Mouse (Mus musculus): ENCODE measurements at regions not wholly inside any gene's neighbourhood (a gene's known extent, or its start where the extent isn't known, plus 50 kb on each side); places are given as distances from the start of the nearest gene placed in this dataset.

DNA sequence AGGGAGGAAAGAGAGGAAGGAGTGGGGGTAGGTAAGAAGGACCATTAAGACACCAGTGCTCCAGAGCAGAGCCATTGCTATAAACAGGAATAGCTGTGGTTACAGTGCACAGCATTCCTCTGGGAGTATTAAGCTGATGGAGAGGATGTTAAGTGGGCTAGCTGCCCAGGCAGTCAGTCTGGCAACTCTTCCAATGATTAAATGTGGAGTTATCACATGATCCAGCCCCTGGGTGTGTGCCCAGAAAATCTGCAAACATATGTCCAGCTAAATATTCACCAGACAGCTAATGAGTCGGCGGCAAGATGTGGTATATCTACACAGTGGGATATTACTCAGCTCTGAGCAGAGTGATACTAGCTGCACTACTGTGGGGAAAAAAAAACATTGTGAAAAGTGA lies 229.7 kb downstream of the Ankrd50 start:
- Histone ChIP-seq H3K27ac (replicated peaks) (no peak overlapping the region), H3K27me3 (no peaks in the 10 kb centered on the region), H3K9ac (no peak overlapping the region), H3K36me3 (no peaks in the 10 kb centered on the region), H3K4me1 (peaks cover 11% of the 10 kb centered on the region; the same call in 1 of the 2 replicates), H3K4me2 (replicated peaks) (no peak overlapping the region), H3K4me3 (replicated peaks) (no peak overlapping the region), H3K9me3 (replicated peaks) (no peaks in the 10 kb centered on the region)
- whole genome bisulfite sequencing = 49% methylated on average over 2 of the region's 2 CpGs
- no peak; the same call in 1 of the 2 replicates for ATAC-seq (ENCODE audit: insufficient number of reproducible peaks, low FRiP score, low TSS enrichment, low read depth)

DNA sequence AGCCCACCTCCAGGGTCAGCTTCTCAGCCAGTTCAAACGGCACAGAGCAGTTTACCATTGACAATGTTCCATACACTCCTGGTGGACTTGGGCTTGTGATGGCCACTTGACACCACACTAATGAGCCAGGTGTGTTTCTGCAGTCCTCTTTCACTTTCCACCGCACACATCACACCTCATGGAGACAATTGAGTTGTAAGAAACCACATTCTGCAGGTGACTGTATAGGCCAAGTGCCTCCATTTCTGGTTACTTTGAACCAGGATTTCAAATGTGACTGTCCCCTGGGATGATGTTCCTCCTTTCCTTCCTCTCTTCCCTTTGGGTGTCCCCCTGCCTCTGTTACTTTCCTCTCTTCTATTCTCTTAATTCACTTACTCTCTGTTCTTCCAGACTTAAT lies 233.1 kb downstream of the Ankrd50 start:
- no peaks in the 10 kb centered on the region for H3K36me3 ChIP-seq
- no peak for ATAC-seq (ENCODE audit: insufficient number of reproducible peaks, low FRiP score, low TSS enrichment, low read depth)
- H3K4me1 ChIP-seq = no peaks in the 10 kb centered on the region
- no peak overlapping the region for H3K4me2 ChIP-seq (replicated peaks)
- H3K9me3 ChIP-seq (replicated peaks) = no peaks in the 10 kb centered on the region
- no peak overlapping the region for H3K9ac ChIP-seq
- no peak overlapping the region for H3K4me3 ChIP-seq (replicated peaks)
- no peaks in the 10 kb centered on the region for H3K27me3 ChIP-seq
- H3K27ac ChIP-seq (replicated peaks) = no peak overlapping the region
- 76% methylated on average over 2 of the region's 2 CpGs for WGBS

DNA sequence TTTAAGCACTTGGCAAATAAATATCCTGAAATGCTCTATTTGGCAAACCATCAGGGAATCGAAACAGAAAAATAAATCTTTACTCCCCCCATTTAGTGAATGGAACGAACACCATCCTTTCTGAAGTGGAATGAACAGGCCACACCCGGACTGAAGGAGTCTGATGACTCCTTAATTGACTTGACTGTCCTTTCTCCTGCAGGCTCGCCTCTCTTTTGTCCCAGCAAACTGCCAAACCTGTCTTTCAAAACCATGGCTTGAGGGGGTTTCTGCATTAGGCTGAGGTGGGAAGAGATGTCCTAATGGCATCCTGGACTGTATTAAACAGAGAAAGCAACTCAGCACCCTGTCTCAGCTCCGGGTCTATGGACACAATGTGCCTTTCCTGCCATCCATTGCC lies 234.1 kb downstream of the Ankrd50 start:
- Histone ChIP-seq H3K36me3 (no peaks in the 10 kb centered on the region), H3K9ac (no peak overlapping the region), H3K9me3 (replicated peaks) (no peaks in the 10 kb centered on the region), H3K27me3 (no peaks in the 10 kb centered on the region), H3K27ac (replicated peaks) (no peak overlapping the region), H3K4me2 (replicated peaks) (no peak overlapping the region), H3K4me1 (no peaks in the 10 kb centered on the region), H3K4me3 (replicated peaks) (no peak overlapping the region)
- no peak for ATAC-seq (ENCODE audit: insufficient number of reproducible peaks, low FRiP score, low TSS enrichment, low read depth)
- 62% methylated on average over 5 of the region's 5 CpGs for WGBS

DNA sequence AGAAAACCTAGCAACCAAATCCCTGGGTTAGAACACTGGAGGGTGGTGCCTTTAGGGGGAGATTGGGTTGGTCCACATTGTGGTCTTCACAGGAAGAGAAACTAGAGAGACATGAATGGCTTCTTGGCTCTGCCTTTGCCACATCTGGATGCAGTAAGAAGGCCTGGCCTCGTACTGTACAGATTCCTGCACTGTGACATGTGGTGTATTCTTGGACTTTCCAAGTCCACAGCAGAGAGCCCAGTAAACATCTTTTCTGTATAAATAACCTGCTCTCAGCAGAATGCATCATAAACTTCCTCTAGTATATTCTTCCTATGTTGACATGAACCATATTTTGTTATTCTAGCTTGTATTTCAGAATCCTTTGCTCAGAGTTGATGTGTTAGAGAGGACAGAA lies 235.7 kb downstream of the Ankrd50 start:
- H3K27me3 ChIP-seq = no peaks in the 10 kb centered on the region
- no peak overlapping the region for H3K9ac ChIP-seq
- no peaks in the 10 kb centered on the region for H3K9me3 ChIP-seq (replicated peaks)
- no peak overlapping the region for H3K4me2 ChIP-seq (replicated peaks)
- no peak for ATAC-seq (ENCODE audit: insufficient number of reproducible peaks, low FRiP score, low TSS enrichment, low read depth)
- H3K4me3 ChIP-seq (replicated peaks) = no peak overlapping the region
- WGBS = 54% methylated on average over 1 of the region's 1 CpGs
- no peak overlapping the region for H3K27ac ChIP-seq (replicated peaks)
- H3K36me3 ChIP-seq = no peaks in the 10 kb centered on the region
- no peaks in the 10 kb centered on the region for H3K4me1 ChIP-seq

DNA sequence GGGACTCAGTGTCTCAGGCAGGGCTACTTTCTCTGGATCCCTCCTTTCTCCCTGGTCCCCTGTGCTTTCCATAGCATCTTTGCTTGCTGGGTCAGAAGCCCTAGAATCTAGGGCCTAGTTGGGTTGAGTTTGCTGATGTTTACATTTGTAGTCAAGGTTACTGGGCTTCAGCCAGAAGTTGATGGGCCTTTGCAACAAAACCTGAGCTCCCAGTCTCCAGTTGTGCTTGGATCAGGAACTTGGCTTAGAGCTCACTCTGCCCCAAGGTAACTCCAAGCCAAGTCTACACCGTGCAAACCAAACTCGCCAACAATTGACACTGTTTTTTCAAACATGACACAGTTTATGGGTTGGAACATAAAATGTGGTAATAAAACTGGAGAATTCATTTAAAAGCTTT lies 238.2 kb downstream of the Ankrd50 start:
- H3K4me1 ChIP-seq = no peaks in the 10 kb centered on the region
- no peaks in the 10 kb centered on the region for H3K27me3 ChIP-seq
- no peak for ATAC-seq (ENCODE audit: insufficient number of reproducible peaks, low FRiP score, low TSS enrichment, low read depth)
- H3K27ac ChIP-seq (replicated peaks) = no peak overlapping the region
- H3K36me3 ChIP-seq = no peaks in the 10 kb centered on the region
- no peaks in the 10 kb centered on the region for H3K9me3 ChIP-seq (replicated peaks)
- H3K4me3 ChIP-seq (replicated peaks) = no peak overlapping the region
- H3K9ac ChIP-seq = no peak overlapping the region
- H3K4me2 ChIP-seq (replicated peaks) = no peak overlapping the region
- 67% methylated on average over 2 of the region's 2 CpGs for WGBS

DNA sequence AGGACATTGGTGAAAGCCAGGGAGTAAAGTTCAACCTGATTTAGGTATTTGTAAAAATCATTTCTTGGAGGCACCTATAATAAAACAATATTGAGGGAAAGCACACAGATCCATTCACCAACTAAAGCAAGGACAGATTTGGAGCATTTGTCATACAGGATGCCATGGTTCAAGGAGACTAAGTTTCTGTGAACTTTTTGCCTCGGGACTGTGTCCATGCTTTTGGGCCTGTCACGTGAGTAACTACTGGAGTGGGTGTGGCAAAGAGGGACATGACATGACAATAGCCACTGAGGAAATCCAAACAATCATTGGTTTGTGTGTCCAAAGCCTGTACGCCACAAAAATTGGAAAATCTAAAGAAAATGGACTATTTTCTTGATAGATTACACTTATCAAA lies 241.4 kb downstream of the Ankrd50 start:
- no peak overlapping the region for H3K4me3 ChIP-seq (replicated peaks)
- H3K4me1 ChIP-seq = no peaks in the 10 kb centered on the region
- H3K4me2 ChIP-seq (replicated peaks) = no peak overlapping the region
- no peak for ATAC-seq (ENCODE audit: insufficient number of reproducible peaks, low FRiP score, low TSS enrichment, low read depth)
- 83% methylated on average over 3 of the region's 3 CpGs for WGBS
- H3K36me3 ChIP-seq = no peaks in the 10 kb centered on the region
- no peaks in the 10 kb centered on the region for H3K27me3 ChIP-seq
- no peaks in the 10 kb centered on the region for H3K9me3 ChIP-seq (replicated peaks)
- H3K27ac ChIP-seq (replicated peaks) = no peak overlapping the region
- H3K9ac ChIP-seq = no peak overlapping the region

DNA sequence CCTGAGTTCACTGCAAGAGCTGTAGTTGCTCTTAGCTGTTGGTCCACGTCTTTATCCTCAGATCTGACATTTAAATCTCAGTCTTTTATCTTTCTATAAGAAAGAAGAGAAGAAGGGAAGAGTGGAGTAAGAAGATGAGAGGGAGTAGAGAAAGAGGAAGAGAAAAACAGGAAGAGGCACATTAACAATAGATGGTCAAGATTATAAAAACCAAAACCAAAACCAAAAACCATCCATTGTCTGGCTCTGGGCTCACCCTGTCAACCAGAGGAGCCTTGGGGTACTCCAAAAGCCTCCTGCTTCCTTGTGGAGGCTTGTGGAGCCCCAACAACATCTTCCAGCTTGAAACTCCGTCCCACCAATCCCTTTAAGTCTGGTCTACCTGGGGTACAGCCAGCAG lies 247.0 kb downstream of the Ankrd50 start:
- no peak overlapping the region for H3K4me3 ChIP-seq (replicated peaks)
- 0 out of 2 replicates have a peak, but pooled peaks cover 2% of the 10 kb centered on the region for H3K4me1 ChIP-seq
- no peaks in the 10 kb centered on the region for H3K27me3 ChIP-seq
- ATAC-seq (ENCODE audit: insufficient number of reproducible peaks, low FRiP score, low TSS enrichment, low read depth) = no peak
- no peaks in the 10 kb centered on the region for H3K36me3 ChIP-seq
- 76% methylated on average over 2 of the region's 2 CpGs for WGBS
- no peak overlapping the region for H3K9ac ChIP-seq
- H3K9me3 ChIP-seq (replicated peaks) = no peaks in the 10 kb centered on the region
- no peak overlapping the region for H3K4me2 ChIP-seq (replicated peaks)
- H3K27ac ChIP-seq (replicated peaks) = no peak overlapping the region

DNA sequence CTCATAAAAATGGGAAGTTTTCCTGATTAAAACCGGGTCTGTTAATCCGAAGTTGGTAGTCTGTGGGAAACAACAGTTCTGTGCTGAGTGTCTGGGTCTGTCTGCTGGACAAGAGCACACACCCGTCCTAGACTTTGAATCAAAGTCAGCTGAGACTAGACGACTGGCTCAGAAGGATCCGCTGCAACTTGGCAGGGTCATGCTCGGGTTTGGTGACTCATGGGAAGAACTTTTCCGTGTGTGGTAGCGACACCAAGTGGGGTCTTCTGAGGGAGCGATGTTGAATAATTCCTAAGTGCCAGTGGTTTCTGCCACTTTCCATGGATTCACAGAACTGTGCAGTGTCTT lies 248.9 kb downstream of the Ankrd50 start:
- Histone ChIP-seq H3K4me3 (replicated peaks) (no peak overlapping the region), H3K9me3 (replicated peaks) (no peaks in the 10 kb centered on the region), H3K36me3 (no peaks in the 10 kb centered on the region), H3K4me2 (replicated peaks) (peak overlapping the region; percentile 29), H3K27ac (replicated peaks) (peak overlapping the region; percentile 73), H3K27me3 (no peaks in the 10 kb centered on the region), H3K9ac (no peak overlapping the region), H3K4me1 (peaks cover 16% of the 10 kb centered on the region)
- WGBS = 50% methylated on average over 9 of the region's 9 CpGs
- ATAC-seq (ENCODE audit: insufficient number of reproducible peaks, low FRiP score, low TSS enrichment, low read depth) = no peak

DNA sequence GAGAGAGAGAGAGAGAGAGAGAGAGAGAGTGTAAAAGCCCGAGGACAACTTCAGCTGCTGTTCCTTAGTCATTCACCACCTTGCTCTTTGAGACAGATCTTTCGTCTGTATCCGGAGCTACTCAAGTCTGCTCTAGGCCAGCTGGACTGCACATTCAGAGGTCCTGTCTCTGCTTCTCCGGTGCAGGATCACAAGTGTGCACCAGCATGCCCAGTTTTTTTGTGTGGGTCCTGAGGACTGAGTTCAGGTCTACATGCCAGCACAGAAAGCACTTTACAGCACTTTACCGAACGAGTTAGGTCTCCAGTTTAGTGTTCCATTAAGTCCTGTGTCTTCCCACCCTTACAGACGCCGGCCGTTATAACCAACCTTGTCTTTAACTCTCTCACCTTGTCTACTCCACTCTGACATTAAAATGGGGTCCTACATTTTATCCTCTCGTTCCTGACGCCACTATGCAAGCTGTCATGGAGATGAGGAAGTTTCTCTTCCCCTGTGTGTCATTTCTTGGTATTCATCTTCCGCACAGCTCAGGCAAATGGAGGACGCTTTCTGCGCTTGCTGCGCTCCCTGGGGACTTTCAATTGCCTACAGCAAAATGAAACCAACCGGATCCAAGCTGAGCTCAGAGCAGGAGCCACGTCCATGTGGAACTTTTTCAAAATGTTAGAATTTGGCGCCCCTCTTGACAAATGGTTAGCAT lies 249.5 kb downstream of the Ankrd50 start:
- 58% methylated on average over 18 of the region's 18 CpGs for WGBS
- peak overlapping the region; percentile 29 for H3K4me2 ChIP-seq (replicated peaks)
- H3K27me3 ChIP-seq = no peaks in the 10 kb centered on the region
- H3K27ac ChIP-seq (replicated peaks) = peak overlapping the region; percentile 73
- H3K4me1 ChIP-seq = peaks cover 16% of the 10 kb centered on the region
- H3K9me3 ChIP-seq (replicated peaks) = no peaks in the 10 kb centered on the region
- H3K4me3 ChIP-seq (replicated peaks) = no peak overlapping the region
- no peaks in the 10 kb centered on the region for H3K36me3 ChIP-seq
- no peak overlapping the region for H3K9ac ChIP-seq
- ATAC-seq (ENCODE audit: insufficient number of reproducible peaks, low FRiP score, low TSS enrichment, low read depth) = no peak

DNA sequence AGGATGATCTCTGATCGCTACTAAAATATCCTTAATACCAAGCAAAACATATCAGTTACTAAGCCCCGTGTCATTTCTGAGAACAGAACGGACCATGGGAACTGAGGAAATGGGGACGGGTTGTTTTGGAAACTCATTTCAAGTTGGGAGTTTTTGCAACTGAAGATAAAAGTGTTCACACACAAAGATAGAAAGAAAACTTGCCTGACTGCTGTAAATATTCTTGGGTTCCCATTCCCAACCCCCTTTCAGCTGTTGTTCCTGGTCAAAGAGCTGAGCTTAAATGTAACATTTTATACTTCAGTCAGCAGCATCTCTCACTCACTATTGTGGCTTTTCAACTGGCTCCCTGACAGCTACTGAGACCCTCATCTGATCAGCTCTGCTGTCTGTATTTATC lies 250.1 kb downstream of the Ankrd50 start:
- Histone ChIP-seq H3K9me3 (replicated peaks) (no peaks in the 10 kb centered on the region), H3K4me2 (replicated peaks) (no peak overlapping the region), H3K9ac (no peak overlapping the region), H3K27me3 (no peaks in the 10 kb centered on the region), H3K36me3 (no peaks in the 10 kb centered on the region), H3K4me1 (peaks cover 16% of the 10 kb centered on the region), H3K27ac (replicated peaks) (peak overlapping the region; percentile 65; the same call in 1 of the 2 replicates), H3K4me3 (replicated peaks) (no peak overlapping the region)
- ATAC-seq (ENCODE audit: insufficient number of reproducible peaks, low FRiP score, low TSS enrichment, low read depth) = no peak
- WGBS = 47% methylated on average over 4 of the region's 4 CpGs

DNA sequence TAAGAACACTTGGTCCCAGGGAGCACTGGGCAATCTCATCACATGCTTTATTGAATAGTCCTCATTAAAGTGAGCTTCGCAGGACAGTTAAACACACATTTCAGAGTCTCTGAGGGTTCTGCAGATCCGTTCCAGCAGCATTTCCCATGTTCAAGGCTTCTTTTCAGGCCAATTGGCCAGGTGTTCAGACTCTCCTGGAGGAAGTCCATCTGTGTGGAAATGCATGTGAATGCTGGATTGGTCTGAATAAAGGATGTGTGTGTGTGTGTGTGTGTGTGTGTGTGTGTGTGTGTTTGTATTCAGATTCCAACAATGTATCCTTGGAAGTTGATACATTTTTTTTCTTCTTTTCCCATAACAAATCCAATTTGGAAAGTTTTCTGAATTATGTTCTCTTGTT lies 250.6 kb downstream of the Ankrd50 start:
- H3K4me1 ChIP-seq = peaks cover 16% of the 10 kb centered on the region
- no peak overlapping the region for H3K4me2 ChIP-seq (replicated peaks)
- H3K36me3 ChIP-seq = no peaks in the 10 kb centered on the region
- H3K9ac ChIP-seq = no peak overlapping the region
- WGBS = 46% methylated on average over 2 of the region's 2 CpGs
- H3K27me3 ChIP-seq = no peaks in the 10 kb centered on the region
- no peak overlapping the region for H3K4me3 ChIP-seq (replicated peaks)
- 0 out of 2 replicates have a peak, but pooled peaks have one; percentile 13 for ATAC-seq (ENCODE audit: insufficient number of reproducible peaks, low FRiP score, low TSS enrichment, low read depth)
- H3K9me3 ChIP-seq (replicated peaks) = no peaks in the 10 kb centered on the region
- no peak overlapping the region; the same call in 1 of the 2 replicates for H3K27ac ChIP-seq (replicated peaks)

DNA sequence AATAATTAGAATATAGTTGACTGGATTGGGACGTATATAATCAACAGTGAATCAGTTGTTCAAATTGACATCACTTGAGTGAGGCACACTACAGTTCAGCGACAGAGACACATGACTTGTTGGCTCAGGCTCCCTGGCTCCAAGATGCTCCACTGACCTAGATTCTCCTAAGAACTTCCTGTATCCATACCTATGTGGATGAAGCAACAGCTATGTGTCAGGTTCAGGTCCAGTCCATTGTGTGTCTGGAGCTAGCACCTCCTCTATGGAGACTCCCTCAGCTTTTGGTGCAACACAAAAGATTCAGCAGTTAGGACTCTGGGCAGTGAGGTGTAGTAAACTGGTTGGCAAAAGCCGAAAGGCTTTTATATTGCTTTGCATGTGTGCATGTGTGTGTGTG lies 251.6 kb downstream of the Ankrd50 start:
- Histone ChIP-seq H3K9me3 (replicated peaks) (no peaks in the 10 kb centered on the region), H3K4me2 (replicated peaks) (no peak overlapping the region), H3K27ac (replicated peaks) (0 out of 2 replicates have a peak overlapping the region, but pooled peaks have one; percentile 48), H3K9ac (no peak overlapping the region), H3K4me1 (peaks cover 16% of the 10 kb centered on the region), H3K36me3 (no peaks in the 10 kb centered on the region), H3K4me3 (replicated peaks) (no peak overlapping the region), H3K27me3 (no peaks in the 10 kb centered on the region)
- 73% methylated on average over 3 of the region's 3 CpGs for WGBS
- no peak for ATAC-seq (ENCODE audit: insufficient number of reproducible peaks, low FRiP score, low TSS enrichment, low read depth)
